ENCODE assay signal across 8 mouse cellular contexts in the genomic region with DNA sequence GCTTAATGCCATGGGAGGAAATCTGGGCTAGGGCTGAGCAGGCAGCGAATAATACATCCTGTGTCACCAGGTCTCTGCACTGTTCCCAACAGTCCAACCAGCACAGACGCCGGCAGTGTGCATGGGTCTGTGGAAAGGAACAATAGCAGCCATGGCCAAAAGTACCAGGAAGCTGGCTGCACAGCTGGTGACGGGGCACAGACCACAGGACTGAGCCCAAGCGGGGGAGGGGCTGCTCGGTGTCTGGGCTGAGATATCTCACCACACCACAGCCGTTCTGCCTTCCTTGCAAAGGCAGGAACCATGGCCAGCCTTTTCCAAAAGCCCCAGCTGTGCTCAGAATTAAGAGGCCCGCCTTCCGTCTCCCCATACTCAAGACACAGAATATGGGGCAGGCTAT.
DNase-seq lines count a peak whose midpoint lies in the region; ATAC-seq lines count a peak whose summit lies in the region.

No protein-coding gene starts in this region.

- no peak for ATAC-seq in frontal cortex, adult (ENCODE audit: low TSS enrichment)
- peak; percentile 37 for ATAC-seq in forebrain, embryonic 12.5 days (ENCODE audit: low FRiP score)
- ATAC-seq in hindbrain, embryonic 13.5 days (ENCODE audit: low FRiP score) = peak; percentile 26
- peak; percentile 62 for ATAC-seq in lung, embryonic 16.5 days (ENCODE audit: low read depth)
- no peak for ATAC-seq in monocyte, adult 5-6 weeks (replicated peaks; ENCODE audit: insufficient number of reproducible peaks, low FRiP score, low TSS enrichment, poor library complexity, severe bottlenecking)

- H3K4me2 ChIP-seq in forebrain, embryonic 12.5 days = no peak overlapping the region
- no peak overlapping the region for H3K4me2 ChIP-seq in hindbrain, embryonic 13.5 days
- H3K4me2 ChIP-seq in lung, embryonic 16.5 days (ENCODE audit: low read depth, low read length) = no peak overlapping the region

- H3K27me3 ChIP-seq in forebrain, embryonic 12.5 days = no peaks in the 10 kb centered on the region
- 0 out of 2 replicates have a peak, but pooled peaks cover 4% of the 10 kb centered on the region for H3K27me3 ChIP-seq in hindbrain, embryonic 13.5 days
- no peaks in the 10 kb centered on the region for H3K27me3 ChIP-seq in lung, embryonic 16.5 days (ENCODE audit: control insufficient read depth, insufficient read depth, low read depth, low read length)

- peak; percentile 17 to 28 for DNase-seq in frontal cortex, postnatal 14 days (ENCODE audit: low spot score in 2 of 2)
- DNase-seq in 3134 (ENCODE audit: extremely low read depth, insufficient read length, low spot score) = peak; percentile 49
- DNase-seq in retina, postnatal 1 day = peak; percentile 75

- peaks cover 10% of the 10 kb centered on the region for H3K4me1 ChIP-seq in forebrain, embryonic 12.5 days
- peaks cover 10% of the 10 kb centered on the region for H3K4me1 ChIP-seq in hindbrain, embryonic 13.5 days (replicated peaks)
- peaks cover 10% of the 10 kb centered on the region for H3K4me1 ChIP-seq in lung, embryonic 16.5 days (replicated peaks; ENCODE audit: control insufficient read depth, insufficient read depth, low read length)

- no peak overlapping the region for H3K27ac ChIP-seq in forebrain, embryonic 12.5 days
- no peak overlapping the region for H3K27ac ChIP-seq in hindbrain, embryonic 13.5 days
- H3K27ac ChIP-seq in lung, embryonic 16.5 days (ENCODE audit: low read length) = no peak overlapping the region

- no peak overlapping the region for H3K4me3 ChIP-seq in forebrain, embryonic 12.5 days (replicated peaks)
- H3K4me3 ChIP-seq in hindbrain, embryonic 13.5 days = no peak overlapping the region
- H3K4me3 ChIP-seq in lung, embryonic 16.5 days (ENCODE audit: low read length) = no peak overlapping the region

- 27% methylated on average over 9 of the region's 9 CpGs for WGBS in forebrain, embryonic 12.5 days
- 30% methylated on average over 9 of the region's 9 CpGs for WGBS in hindbrain, embryonic 13.5 days
- 46% methylated on average over 9 of the region's 9 CpGs for WGBS in lung, embryonic 16.5 days

- H3K9me3 ChIP-seq in forebrain, embryonic 12.5 days = no peaks in the 10 kb centered on the region
- no peaks in the 10 kb centered on the region for H3K9me3 ChIP-seq in hindbrain, embryonic 13.5 days
- no peaks in the 10 kb centered on the region for H3K9me3 ChIP-seq in lung, embryonic 16.5 days (ENCODE audit: control insufficient read depth, low read length)

- H3K36me3 ChIP-seq in forebrain, embryonic 12.5 days (replicated peaks) = no peaks in the 10 kb centered on the region
- no peaks in the 10 kb centered on the region for H3K36me3 ChIP-seq in hindbrain, embryonic 13.5 days
- H3K36me3 ChIP-seq in lung, embryonic 16.5 days (ENCODE audit: control insufficient read depth, insufficient read depth, low read length) = no peaks in the 10 kb centered on the region

- no peak overlapping the region for H3K9ac ChIP-seq in forebrain, embryonic 12.5 days
- no peak overlapping the region for H3K9ac ChIP-seq in hindbrain, embryonic 13.5 days
- no peak overlapping the region for H3K9ac ChIP-seq in lung, embryonic 16.5 days (ENCODE audit: low read length)

Comparison
In these comparisons a context has a peak if more than half of its experiments do, and no peak if none do; other contexts are left out.
1. DNase-seq: peak in every context shown above with its lines; median percentile 75 in retina, postnatal 1 day; 49 in 3134; 22 in frontal cortex, postnatal 14 days.
2. ATAC-seq: peak in forebrain, embryonic 12.5 days (single experiment), hindbrain, embryonic 13.5 days (single experiment) and lung, embryonic 16.5 days (single experiment); none in frontal cortex, adult (single experiment) and monocyte, adult 5-6 weeks (single experiment).